Mouse (Mus musculus): ENCODE data around the gene Bcas2.
"Not testable (repeated sequence)": the region's sequence is repeated elsewhere in the genome, so short reads cannot be mapped to it uniquely, and the experiment has no call there.

The Bcas2 gene

DNA sequence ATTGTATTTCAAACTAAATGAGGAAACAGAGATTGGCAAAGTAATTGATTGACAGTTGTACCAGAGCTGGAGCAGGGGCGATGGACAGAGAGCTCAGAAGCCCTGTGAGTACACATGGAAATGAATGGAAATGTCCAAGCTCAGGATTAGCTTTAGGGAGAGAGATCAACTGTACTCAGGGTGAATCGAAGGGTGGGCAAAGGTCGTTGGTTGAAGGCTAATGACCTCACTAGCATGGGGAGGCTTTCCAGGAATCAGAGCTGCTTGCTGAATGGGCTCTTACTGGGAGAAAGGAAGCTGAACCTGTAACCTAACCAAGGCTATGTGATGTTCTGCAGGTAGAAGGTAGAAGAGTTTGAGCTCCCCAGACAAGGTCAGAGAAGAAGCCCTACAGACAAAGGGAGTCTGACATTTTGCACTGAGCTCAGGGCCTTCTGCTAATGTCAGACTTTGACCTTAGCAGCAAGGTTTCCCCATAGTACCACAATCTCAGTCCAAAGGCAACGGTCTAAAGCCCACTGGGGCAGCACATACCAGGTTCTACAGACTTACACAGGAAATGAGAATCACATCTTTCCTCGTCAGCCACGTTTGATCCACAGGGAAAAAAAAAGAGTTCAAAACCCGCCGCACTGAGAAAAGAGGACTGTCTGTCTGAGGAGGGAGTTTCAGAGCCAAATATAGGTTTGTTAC, 43.3 kb downstream of the Bcas2 start:
- no peak for DNase-seq (ENCODE audit: low spot score in 2 of 2)

DNA sequence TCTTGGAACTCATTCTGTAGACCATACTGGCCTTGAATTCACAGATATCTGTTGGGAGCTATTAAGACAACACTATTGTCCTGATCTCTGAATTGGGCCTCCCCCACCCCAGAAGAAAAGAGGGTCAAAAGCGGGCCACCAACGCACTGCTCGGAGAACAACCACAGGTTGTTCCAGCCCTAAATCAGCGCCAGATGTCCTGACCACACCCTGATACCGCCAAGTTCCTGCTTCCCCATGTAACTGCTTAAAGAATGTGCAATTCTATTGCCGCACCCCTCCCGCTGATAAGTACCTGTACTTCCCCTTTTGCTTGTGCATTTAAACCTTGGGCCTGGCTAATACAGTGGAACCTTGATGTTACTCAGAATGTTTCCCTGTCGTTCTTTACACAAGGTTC, 43.9 kb downstream of the Bcas2 start:
- not testable (repeated sequence) for DNase-seq (ENCODE audit: low spot score in 2 of 2)

DNA sequence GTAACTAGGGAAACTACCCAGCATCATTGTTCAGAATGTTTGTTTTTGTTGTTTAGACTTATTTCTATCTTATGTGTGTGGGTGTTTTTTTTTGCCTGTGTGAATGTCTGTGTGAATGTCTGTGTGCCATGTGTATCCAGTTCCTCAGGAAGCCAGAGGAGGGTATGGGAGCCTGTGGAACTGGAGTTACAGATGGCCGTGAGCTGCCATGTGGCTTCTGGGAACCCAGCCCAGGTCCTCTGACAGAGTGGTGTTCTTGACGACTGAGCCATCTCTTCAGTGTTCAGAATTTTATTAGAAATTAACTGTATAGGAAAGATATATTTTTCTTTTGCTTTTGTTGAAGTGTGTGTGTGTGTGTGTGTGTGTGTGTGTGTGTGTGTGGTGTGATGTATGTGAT, 50.0 kb downstream of the Bcas2 start:
- DNase-seq (ENCODE audit: low spot score in 2 of 2), result no peak

DNA sequence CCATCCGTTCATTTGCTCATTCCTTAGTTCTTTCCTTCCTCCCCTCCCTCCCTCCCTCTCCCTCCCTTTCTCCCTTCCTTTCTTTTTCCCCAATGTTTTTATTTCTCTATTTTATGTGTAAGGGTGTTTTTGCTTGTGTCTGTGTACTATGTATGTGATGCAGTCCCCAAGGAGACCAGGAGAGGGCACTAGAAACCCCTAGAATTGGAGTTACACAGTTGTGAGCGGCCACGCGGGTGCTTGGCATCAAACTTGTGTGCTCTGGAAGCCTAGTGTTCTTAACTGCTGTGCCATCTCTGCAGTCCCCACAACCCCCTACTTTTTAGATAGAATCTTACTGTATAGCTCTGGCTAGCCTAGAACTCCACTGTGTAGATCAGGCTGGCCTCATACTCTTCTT, 52.3 kb downstream of the Bcas2 start:
- DNase-seq (ENCODE audit: low spot score in 2 of 2), result no peak

DNA sequence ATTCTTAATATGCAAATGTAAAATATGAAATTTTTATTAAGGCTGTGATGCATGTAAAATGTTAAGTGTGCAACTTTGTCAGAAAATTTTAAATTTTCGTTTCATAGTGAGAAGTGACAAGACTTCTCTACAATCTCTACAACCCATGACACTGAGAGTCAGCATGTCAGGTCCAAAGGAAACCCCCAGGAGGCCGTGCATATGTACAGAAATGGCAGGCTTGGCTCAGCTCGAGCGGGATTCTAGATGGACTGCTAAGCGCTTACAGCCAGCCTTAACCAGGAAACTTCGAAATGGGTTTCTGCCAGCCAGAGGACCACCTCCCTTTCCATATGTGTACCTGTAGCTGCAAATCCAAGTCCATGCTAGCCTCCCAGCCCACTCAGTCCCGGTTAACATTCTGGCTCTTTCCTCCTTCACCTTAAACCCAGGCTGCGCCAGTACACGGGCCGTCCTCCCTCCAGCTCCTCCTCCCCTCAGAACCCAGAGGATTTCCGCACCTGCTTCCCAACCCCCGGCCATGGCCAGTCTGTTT, 52.8 kb downstream of the Bcas2 start:
- DNase-seq (ENCODE audit: low spot score in 2 of 2), result no peak

DNA sequence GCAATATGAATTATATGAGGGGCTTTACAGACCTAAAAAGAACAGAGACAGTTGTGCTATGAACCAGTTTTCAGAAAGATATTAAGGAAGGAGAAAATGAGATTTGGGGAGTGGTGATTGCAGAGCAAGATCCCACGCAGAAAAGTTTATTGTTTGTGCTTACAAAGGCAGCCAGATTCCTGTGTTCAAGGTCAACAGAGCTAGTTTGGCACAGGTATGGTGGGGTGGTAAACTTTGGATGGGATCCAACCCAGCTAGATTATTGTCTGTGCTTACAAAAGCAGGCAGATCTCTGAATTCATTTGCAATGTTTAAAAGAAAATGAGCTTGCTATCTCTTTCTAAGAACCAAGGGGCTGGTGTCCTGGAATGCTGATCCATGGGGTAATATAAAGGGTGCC, 56.3 kb downstream of the Bcas2 start:
- no peak for DNase-seq (ENCODE audit: low spot score in 2 of 2)
